Mouse (Mus musculus): ENCODE measurements around the gene Cntrob.
"Not testable (repeated sequence)": the region's sequence is repeated elsewhere in the genome, so short reads cannot be mapped to it uniquely, and the experiment has no call there.

Gene Cntrob

DNA sequence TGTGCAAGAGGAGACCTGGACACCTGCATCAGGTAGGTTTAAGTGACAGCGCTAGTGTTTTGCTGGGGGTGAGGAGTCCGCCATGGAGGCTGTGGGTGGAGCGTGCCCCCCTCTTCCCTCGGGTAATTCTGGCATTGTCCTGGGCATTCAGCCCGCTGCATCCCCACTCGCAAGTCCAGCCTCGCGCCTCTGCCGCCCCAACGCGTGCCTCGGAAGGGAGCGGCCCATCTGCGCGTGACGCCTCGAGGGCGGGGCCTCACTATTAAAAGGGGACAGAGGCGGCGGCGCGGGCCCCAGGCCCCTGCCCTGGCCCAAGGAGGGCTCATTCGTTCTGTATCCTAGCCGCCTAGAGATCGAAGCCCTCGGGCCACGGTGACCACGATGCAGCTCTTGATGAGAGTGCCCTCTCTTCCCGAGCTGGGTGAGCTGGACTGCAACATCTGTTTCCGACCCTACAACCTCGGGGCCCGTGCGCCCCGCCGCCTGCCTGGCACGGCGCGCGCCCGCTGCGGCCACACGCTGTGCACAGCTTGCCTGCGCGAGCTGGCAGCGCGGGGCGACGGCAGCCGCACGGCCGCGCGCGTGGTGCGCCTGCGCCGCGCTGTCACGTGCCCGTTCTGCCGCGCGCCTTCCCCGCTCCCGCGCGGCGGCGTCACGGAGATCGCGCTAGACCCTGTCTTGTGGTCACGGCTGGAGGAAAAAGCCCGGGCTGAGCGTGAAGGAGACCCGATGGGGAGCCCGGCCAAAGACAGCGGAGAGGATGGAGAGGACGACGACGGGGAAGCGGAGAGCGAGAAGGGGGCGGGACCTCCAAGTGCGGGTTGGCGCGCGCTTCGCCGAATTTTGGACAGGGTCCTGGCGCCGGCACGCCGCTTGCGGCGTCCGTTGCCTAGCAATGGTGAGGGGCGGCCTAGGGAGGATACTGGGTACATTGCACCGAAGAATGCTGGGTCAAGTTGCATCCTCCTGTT lies 16.9 kb upstream of the Cntrob start, which contains the start of gene Rnf227:
TSS of gene Rnf227 (plus strand) at position 301 of the 971 bp plus-strand sequence.
- DNase-seq: peak; percentile 34

DNA sequence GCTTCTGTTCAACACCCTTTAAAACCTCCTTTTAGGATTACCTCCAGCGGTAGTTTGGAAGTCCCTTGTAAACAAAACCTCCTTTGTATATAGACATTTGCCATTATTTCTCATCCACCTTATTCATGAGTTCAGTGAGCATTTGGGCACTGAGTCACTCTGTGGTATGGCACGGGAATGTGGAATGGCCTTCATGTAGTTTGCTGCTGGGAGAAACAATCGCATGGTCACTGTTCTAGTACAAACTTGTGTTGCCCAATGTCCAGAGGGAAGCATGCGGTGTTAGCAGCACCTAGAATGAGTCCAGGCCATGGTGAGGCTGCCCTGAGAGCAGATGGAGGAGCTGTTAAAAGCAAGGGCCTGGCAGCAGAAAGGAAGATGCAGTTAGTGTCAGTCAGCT lies 11.2 kb upstream of the Cntrob start:
- DNase-seq: no peak

- DNase-seq: peak; percentile 41
These were observed 10.3 kb upstream of the Cntrob start for GRCm38 (mm10) chr11:69333922-69334321.

DNA sequence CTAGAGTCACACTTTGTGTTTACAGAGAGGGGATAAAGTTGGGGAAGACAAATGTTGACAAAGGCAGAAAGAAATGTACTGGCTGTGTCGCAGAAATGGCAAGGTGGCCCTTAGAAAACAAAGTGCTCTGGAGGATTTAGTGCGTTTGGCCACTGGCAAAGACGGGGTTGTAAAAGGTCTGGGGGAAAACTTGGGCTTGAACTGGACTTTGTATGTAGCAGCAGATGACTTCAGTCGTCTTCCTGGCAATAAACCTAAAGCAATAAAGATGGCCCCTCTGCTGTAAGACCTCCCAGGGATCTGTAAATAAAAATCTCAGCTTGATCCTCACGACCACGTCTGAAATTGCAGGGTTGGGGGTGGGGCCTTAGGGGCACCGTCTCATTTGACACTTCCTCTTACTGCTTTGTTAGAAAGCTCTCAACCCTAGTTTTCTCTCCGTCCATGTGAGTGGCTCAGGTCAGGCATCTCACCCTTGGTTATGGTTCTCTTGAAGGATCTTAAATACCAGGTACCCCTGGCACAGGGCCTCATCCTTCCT lies 9.2 kb upstream of the Cntrob start:
- DNase-seq: no peak

DNA sequence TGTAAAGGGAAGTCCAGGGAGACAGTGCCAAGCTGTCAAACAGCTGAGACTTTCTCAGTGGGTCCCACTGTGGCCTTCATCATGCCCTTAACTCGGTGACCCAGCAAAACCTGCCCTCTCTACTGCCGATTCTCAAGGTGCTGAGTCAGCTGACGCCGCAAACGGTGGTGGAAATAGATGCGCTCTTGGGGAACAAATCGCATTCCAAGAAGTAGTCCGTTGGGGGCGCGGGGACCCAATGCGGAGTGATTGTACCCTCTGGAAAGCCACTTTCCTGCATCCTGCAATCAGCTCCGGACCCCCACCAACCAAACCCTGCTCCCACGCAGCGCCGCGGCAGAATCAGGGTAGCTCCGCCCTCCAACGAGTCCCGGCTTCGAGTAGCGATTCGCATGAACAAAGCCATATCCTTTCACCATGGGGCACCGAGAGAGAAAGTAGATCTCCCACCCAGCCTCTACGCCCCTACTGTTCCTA lies 8.4 kb upstream of the Cntrob start:
- peak; percentile 67 for DNase-seq

DNA sequence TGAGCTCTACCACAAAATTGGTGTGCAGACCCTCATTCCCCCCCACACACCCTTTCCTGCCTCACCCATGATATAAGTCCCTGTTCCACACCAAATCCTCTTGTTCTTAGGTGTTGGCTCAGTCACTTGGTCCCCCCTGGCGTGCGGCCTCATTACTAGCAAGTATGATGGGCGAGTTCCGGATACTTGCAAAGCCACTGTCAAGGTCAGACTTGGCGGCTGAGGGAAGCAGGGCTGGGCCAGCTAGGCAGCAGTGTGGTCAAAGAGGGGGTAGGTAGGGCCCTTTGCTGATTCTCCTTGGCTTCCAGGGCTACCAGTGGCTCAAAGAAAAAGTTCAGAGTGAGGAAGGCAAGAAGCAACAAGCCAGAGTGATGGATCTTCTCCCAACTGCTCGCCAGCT lies 7.6 kb upstream of the Cntrob start:
- no peak for DNase-seq

- DNase-seq: no peak
These were observed 4.9 kb upstream of the Cntrob start for GRCm38 (mm10) chr11:69328517-69328916.

DNA sequence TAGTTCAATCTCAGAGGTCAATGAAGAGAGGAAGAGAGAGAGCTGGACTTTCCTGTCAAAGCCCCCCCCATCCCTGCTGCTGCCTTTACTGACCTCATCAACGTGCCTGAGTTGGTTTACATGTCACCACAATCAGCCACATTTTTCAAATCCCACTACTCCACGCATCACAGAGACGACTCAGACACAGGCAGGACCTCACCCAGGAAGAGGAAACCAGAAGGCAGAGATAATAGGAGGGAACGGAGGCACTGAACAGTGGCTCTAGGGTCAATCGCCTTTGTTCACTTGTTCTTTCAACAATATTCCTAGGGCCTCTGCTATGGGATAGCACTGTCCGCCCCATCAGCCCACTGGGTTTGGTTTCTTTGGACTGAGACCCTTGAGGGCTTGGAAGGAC lies 4.1 kb upstream of the Cntrob start:
- no peak for DNase-seq

GRCm38 (mm10) chr11:69327157-69327442 lies 3.5 kb upstream of the Cntrob start:
- no peak for DNase-seq

GRCm38 (mm10) chr11:69326408-69327156 lies 3.0 kb upstream of the Cntrob start:
- no peak for DNase-seq

- peak; percentile 93 for DNase-seq
These were observed 2.2 kb upstream of the Cntrob start, which contains the start of gene Kcnab3 for GRCm38 (mm10) chr11:69325628-69326407. Kcnab3 (plus strand) TSS chr11:69326258.

DNA sequence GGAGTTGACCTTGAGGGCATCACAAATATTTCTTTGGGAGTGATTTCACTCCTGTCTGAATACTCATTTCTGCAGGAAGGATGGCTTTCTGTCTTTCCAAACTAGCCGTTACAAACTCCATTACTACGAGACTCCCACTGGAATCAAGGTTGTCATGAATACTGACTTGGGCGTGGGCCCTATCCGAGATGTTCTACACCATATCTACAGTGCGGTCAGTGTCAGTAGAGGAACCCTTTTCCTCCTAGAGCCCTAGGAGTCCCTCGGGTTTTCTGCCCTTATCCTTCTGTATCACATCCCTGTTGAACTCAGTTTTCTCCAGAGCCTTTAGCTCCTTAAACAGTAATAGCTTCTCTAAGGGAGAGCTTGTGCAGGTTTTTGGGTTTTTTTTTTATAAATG lies 1.2 kb upstream of the Cntrob start:
- no peak for DNase-seq

DNA sequence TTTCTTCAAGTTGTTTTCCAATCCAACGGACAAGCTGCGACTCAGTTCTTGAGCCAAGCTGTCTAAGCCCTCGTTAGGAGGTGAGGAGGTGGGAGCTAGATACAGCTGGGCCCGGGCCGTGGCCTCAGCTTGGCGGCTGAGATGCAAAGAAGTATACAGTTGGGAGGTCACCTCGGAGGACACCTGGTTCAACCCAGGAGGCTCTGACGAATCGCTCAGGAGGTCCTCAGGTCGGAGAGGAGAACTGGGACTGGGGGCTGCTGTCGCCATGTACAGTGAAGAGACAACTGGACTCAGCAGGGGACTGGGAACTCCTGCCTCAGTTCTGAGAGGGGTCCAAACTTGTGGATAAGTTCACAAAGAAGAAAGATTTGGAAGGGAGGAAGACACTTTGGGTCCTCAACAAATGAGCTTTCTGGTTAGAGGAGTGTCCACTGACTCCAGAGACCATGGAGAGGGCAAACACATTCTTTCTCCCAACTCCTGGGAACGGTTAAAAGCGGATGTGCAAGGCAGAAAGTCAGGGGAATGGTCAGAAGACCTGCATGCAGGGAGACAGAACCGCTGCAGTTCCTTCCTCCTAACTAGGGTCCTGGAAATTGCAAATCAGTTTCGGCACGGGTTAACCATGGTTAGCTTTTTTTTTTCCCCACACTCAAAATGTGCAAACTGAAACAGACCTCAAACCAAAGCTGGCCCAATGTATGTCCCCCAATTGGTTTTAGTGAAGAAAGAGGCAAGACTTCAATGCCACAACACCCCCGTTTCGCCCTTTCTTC lies 693 bp downstream of the Cntrob start:
- DNase-seq: no peak

GRCm38 (mm10) chr11:69322010-69322409 lies 1.6 kb downstream of the Cntrob start:
- DNase-seq: no peak

DNA sequence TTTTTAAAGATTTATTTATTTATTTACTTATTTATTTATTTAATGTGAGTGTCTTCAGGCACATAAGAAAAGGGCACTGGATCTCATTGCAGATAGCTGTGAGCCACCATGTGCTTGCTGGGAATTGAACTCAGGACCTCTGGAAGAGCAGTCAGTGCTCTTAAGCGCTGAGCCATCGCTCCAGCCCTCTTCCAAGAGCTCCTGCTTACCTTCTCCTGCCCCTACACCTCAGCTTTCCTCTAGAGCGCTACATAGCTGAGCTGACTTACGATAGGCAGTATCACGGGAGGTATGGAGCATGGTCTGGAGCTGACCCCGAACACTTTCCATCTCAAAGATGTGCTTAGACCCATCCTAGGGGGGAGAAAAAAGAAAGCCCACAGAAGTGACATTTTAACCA lies 2.0 kb downstream of the Cntrob start:
- no peak for DNase-seq

GRCm38 (mm10) chr11:69318000-69318399 lies 5.6 kb downstream of the Cntrob start:
- DNase-seq: not testable (repeated sequence)

GRCm38 (mm10) chr11:69316361-69316760 lies 7.2 kb downstream of the Cntrob start:
- no peak for DNase-seq

DNA sequence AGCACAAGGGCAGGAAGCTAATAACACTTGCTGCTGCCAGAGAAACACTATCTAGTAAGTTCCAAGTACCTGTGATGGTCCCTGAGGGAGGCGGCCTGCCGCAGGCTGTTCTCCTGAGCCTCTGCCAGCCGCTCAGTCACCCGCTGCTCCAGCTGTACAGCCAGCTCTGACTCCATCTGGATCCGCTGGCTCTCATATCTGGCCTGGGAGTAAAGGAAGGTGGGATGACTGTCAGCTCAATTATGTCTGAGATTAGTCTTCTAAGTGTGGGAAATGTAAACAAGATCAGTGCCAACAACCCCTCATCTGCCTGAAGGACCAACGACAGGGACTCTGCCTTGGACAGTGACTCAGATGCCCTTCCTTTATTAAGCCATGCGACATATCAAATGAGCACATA lies 12.3 kb downstream of the Cntrob start:
- DNase-seq: no peak

DNA sequence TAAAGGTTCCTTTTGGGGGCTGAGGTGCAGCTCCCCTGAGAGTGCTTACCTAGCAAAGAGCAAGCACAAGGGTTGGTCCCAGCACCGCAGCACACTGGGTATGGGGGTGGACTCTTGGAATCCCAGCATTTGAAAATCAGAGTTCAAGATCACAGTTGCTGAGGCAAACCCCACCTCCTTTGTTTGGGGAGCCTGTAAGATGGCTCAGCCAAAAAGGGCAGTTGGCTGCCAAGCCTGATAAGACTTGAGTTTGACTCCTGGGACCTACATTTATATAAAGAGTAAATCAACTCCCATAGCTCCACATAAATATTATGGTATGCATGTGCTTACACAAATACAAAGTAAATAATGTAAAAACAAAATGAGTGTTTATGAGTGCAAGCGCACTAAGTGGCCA lies 17.5 kb downstream of the Cntrob start:
- no peak for DNase-seq

- no peak for DNase-seq
These were observed 18.3 kb downstream of the Cntrob start for GRCm38 (mm10) chr11:69305291-69305690.

GRCm38 (mm10) chr11:69302817-69303216 lies 20.8 kb downstream of the Cntrob start:
- no peak for DNase-seq

DNA sequence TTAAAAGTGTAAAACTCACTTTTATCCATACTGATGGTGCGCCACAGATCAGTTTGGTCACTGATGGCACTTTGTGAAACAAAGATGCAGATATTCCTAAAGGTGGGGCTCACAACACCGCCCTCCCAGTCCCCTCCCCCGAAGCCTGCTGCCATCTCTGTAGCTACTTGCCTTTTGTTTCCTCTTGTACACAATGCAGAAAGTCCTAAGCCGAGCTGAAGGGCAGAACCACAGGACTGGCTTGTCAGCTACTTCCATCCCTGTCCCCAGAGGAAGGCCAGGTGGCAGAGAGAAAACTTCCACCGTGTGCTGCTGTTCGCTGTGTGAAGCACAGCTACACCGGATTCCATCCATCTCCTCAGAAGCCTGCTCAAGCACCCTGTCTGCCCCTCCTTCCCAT lies 25.3 kb downstream of the Cntrob start:
- DNase-seq: no peak
